Mouse (Mus musculus) adrenal gland, adult 18-20 months (tissue): ENCODE measurements around the gene Pde1a. TPM values are rescaled to one million over a fixed set of nuclear protein-coding genes. Genes with fewer than 3 reads are reported as not detected.
A peak's percentile ranks its signal among the peaks of the same experiment; 100 is the strongest.

Experiments used
- DNase-seq, 2 experiments: peaks; one replicate each; pipeline ENCODE4 v3.0.0; 2021 to 2022; ENCODE audit warnings: low spot score in 2 of 2
- total RNA-seq, 2 experiments: library from RNA; stranded (reverse); gene quantifications; 1 replicate in 1 of 2; 2 replicates in 1 of 2; pipeline ENCODE4 v1.2.3; 2021

Gene Pde1a
- total RNA-seq, 2 experiments from 2014 or later: 15.0 to 16.4 TPM

DNA sequence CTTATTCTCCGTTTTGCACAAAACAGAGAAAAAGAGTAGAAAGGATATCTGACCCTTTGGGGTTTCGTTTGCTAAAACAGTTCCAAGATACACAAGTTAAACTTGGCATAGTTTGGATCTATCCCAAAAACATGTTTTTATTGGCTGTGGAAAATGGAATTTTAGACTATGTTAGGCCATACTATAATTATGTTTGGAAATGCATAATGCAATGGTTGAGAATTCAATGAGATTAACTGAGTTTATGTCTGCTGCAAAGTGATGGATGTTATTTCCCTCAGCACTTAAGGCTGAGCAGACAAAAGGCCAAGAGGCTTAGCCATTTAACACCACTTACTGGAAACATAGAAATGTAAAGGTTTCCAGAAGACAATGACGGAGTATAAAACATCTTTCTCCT lies 75.2 kb downstream of the Pde1a start:
- no peak for DNase-seq

DNA sequence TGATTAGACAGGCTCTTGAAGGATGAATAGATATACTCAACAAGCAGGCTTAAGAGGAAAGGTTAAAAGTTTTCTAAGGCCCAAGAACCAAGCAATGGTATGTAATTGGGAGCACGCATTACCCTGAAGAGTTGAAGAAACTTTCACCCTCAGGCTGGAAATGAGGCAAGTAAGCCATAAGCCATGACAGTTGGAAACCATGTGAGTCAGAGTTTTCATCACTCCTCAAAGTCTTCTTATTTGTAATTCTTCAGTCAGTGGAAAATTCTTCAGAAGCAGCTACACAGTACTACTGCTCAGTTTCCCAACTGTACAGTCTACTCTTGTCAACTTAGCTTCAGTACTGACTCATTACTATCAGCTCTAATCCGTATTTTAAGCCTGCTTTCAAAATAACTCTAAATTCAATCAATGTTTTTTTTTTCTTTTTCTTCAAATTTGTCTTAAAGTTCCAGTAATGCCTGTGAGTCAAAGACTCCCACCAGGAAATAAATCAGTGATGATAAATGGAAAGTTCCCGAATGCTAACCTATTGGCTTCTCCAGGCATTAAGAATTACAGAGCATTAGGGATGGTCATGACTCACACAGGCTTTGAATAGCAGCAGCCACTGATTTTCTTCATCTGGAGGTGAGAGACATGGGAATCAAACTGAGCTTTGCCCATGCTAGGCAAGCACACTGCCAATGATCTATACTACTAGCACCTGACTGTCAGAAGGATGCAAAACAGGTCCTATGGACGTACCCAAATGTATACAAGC lies 82.3 kb downstream of the Pde1a start:
- DNase-seq: no peak

DNA sequence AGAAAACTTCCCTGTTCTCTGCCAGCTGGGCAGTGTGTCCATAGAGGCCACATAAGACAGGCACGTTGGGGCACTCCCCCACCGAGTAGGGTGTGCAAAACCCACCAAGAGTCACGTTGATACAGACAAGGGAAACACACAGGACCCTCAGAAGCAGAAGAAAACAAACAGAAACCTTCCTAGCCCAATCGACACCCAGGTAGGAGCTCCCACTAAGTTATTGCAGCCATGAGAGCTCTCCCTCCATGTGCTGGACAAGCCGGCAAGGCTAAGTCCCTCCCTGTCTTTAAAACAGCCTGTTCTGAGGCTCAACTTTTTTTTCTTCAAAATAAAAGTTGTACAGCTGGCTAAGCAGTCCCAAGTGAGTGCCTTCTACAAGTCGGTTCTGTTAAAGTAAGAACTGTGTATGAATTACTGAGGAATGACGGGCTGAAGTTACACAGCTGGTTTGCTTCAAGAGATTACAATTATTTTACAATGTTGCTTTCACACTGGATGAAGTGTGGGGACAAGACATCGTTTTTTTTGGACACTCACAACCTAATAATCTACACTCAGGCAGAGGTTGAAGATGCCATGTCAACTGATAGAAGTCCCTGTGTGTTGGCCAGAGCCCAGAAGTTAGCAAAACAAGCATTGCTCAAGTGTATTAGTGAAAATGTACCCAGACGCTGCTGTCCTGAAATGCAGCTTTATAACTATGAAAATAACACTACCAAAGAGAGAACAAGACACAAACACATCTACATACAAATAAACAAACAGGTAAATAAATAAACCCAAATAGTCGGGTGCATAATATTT lies 90.4 kb downstream of the Pde1a start:
- peak in 1 of 2 experiments; percentile 10 for DNase-seq

DNA sequence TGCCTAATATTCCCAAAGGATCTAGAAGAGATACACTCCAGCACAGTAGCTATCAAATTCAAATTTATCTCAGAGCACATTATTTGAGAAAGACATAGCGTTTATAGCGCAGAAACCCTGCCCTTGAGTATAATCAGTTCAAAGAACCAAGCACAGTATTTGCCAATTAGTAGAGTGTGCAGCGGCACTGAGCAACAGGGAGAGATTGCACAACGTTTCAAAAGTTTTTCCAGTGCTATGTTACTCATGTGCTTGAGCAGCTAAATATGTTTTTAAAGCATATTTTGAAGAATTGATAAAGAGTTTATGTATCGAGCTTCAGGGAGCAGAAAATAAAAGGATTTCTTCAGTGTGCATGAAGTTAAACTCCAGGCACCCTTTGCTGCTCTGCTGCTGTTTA lies 91.3 kb downstream of the Pde1a start:
- no peak for DNase-seq

DNA sequence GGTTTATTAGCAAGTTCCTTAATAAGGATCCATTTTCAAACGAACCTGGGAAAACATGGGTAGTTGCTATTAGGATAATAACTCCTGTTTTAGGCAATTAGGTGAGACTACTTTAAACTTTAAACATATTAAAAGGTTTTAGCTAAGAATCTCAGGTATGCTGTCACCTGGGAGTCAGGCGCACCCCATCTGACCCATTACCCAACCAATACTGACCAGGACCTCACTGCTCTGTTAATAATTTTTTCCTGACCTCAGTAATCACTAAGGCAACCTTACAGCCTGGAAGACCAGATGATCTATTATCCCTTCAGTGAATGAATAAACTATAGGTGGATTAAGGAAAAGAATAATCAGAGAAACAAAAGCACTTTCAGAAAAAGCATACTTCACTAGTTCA lies 100.2 kb downstream of the Pde1a start:
- no peak for DNase-seq

DNA sequence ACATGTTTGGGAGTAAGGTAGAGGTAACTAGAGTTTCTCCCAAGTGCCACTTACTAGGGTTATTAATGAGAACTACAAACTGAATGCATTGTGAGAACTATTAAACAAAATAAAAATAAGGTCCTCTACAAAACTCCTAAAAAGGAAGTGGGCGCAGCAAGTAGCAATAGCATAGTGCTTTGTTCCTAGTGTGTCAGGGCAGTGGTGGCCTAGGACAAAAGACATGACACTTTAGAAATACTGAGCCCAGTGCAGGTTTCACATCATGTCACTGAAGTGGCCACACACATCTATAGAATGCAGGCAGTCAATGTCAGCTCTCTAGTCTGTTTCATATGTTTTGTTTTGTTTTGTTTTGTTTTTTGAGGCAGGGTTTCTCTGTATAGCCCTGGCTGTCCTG lies 103.2 kb downstream of the Pde1a start:
- no peak for DNase-seq

DNA sequence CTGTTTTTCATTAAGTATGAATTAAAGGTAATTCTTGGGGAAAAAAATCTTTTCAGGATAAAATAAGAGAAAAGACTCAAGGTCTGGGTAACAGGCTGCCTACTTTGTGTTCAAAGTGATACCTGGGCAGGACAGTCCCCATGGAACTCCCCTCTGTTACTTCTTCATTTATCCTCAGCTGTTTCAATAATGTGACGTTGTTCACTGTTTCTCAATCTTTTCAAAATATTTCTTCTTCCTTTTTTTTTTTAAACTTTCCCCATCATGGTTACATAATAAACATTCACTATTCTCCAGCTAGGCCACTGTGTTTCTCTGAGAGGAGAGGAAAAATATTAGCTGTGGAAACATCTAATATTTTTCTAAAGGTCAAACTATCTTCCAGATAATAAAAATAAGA lies 103.7 kb downstream of the Pde1a start:
- no peak for DNase-seq

DNA sequence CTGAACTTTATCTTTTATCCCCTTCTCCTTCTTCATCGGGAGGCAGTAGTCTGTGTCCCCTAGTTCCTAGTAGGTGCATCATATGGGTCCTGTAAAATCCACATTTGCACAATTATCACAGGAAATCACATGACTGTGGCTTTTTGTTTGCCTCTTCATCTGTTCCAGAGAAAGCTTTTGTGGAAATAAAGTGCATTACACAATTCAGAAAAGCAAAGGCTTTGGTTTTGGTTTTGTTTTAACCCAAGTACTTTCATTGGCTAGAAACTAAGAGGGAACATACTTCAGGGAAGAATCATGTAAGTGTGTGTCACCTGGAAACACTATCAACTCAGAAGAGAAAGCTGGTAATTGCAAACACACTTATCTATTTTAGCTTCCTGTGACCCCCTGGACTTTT lies 104.2 kb downstream of the Pde1a start:
- DNase-seq: no peak

DNA sequence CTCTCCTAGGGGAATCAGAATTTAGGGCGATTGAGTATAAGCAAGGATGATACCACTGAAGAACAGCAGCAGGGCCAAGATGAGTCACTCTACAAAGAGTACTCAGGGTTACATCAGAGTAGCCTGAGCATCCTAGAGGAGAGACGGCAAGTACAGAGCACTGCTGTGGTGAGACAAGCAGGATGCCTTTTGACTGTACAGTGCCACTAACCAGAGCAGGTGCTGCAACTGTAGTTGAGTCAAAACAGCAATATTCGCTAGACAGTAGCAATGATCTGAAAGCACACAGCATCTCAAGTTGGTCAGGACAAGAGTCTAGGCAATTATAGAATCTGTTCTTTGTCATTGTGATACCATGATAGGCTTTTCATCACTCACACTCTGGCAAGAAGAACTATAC lies 115.1 kb downstream of the Pde1a start:
- no peak for DNase-seq

DNA sequence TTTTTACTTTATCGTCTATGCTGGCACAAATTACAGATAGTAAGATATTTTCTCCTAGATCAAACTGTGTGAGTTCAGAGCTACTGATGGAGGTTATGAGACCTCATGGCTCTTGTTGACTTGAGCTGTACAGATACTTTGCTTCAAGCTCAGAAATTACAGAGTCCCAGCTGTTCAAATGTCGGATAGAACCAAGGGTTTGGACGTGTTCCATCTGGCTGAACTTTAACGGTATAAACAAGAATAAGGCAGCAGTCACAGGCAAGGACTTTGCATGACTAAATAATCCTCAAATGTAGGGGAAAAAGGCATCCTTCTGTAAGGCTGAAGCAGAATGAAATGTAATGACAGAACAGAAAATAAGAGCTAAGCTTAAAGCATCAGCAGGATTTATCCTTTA lies 116.2 kb downstream of the Pde1a start:
- no peak for DNase-seq

DNA sequence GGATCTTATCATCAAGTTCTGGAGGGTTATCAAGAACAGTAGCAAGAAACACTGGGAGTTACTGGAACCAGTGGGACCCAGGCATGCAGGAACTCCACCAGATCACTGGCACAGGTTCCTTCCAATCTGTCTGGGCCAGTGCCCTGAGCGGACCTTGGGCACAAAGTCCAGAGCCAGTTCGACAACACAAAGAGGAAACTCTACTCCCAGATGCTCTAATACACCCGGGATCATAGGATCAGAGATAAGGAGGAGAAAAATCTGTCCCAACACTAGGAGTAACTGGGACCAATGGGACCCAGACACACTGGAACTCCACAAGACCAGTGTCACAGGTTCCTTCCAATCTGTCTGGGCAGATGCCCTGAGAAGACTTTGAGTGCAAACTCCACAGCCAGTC lies 130.1 kb downstream of the Pde1a start:
- DNase-seq: no peak

DNA sequence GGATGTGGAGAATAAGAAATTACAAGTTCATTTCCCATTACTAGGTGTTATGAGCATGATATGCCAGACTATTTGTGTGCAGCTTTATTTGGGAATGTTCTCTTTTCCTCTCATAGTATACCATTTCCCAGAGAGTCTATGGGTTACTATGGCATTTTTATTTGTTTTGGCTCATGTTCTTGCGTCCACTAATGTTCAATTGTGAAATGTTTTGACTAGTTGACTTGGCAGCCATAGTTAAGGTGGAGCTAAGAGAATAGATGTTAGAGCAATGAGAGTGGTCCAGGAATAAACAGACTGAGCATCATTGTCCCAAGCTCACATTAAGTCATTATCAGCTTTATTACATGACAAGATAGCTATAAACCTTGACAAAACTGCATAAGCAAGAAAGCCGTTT lies 130.8 kb downstream of the Pde1a start:
- DNase-seq: no peak

DNA sequence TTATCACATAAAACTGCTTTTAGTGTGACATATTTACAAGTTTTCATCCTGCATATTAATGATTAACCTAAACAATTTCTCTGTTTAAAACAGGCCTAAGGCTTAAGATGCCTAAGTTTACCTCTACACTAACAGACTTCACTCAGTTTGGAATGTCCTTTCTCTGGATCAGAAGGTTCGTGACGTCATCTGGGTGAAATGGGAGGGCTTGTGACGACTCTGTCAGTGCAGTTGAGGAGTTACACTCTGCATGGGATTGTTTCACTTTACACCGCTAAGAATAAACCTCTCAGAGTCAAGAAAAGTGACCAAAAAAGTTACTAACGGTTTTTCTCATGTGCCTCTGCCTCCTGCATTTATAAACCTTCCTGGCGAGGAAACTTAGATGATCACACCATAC lies 137.6 kb downstream of the Pde1a start:
- no peak for DNase-seq

DNA sequence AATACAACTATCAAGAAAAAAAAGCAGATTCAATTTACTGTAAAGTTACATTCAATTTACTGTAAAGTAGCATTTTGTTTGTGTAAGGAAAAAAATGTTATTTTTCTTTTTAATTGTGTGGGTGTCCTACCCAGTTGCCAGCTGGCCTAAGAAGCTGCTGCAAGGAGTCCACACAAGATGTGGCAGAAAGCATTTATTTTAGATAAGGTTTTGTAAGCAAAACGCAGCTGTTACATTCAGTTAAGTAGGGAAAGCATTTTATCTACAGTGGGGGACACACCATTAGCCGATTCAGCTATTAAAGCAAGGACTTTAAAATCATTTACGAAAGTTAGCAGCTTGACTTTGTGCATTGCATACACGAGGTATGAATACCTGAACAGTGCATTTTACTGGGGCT lies 145.5 kb downstream of the Pde1a start:
- no peak for DNase-seq

DNA sequence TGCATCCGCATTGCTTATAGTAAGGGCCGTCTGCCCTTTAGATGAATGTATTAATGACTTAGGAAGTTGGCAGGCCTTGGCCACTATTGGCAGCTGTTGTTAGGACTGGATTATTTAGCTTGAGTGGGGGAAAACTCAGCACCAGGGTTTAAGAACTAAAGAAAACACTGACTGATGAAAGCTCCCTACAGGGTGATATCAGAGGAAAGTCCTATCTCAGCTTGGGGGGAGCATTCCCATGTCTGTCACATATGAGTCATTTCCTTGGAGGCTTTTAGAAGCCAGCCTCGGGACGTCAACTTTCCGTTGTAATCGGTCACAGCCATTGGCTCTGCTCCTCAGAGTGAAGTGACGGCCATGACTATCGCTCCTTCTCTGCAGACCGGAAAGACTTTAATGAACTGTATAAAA lies 146.0 kb downstream of the Pde1a start:
- peak in 1 of 2 experiments; percentile 14 for DNase-seq

DNA sequence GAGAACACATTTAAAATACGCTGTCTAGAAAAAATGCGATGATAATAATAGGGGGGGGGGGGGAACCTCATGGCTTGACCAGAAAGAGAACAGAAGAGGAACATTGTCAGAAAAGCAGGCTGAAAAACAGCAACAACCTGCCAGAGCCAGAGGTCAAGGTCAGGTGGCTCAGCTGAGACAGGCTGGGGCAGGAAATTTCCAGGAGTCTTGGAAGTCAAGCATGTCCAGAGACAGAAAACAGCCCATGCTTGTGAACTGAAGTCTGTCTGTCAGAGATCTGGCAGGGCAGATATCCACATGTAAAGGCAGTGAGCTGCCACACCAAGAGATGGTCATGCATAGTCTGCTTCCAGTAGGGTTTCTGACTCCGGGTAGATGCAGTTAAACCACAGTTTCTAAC lies 147.5 kb downstream of the Pde1a start:
- DNase-seq: no peak

DNA sequence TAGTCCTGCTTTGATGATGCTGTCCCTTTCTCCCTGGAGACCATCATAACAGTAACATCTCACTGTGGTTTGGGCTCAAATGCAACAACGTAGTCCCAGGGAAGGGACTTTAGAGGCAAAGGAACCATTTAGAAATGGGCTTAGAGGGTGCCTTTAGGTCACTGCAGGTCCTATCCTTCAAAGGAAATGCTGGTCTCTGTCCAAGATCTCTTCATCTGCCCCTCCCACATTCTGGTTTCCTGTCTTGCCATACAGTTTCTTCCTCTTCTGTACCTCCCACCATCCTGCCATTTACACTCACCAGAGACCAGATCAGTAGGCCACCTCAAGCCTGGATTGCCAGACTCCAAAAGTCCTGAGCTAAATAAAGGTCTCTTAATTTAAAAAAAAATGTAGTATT lies 150.3 kb downstream of the Pde1a start:
- DNase-seq: no peak

DNA sequence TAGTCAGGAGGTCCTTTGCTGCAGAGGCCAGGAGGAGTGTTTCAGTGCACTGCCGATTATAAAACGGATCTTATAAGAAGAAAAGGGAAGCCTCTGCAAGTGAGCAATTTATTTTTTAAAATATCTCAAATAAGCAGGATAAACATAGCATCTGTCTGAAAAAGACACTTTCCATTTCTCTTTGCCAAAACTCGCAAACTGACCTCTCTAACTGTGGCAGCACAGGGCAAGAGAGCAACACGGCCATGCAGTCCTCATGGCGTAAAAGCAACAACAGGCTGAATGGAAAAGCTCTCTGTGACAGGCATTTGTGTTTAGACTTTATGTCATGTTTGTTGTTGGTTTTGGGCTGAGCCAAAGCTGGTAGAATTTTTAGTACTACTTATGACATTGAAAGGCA lies 152.0 kb downstream of the Pde1a start:
- DNase-seq: no peak

DNA sequence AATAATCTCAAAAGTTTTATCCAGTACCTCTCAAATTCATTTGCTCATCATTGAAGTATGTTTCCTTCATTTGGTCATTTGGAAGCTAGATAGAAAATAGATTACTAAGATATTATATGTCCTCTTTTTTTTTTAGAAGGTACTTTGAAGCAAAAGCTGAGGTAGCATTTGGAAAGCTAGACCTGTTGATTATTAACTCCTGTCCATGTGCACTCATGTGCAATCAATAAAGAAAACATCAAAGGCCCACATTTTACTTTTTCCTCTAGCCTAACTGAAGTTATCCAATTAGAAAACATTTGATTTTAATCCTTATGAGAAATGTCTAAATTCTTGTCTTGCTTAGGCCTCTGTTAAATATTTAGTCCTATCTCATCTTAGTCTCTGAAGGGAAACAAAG lies 153.3 kb downstream of the Pde1a start:
- no peak for DNase-seq

DNA sequence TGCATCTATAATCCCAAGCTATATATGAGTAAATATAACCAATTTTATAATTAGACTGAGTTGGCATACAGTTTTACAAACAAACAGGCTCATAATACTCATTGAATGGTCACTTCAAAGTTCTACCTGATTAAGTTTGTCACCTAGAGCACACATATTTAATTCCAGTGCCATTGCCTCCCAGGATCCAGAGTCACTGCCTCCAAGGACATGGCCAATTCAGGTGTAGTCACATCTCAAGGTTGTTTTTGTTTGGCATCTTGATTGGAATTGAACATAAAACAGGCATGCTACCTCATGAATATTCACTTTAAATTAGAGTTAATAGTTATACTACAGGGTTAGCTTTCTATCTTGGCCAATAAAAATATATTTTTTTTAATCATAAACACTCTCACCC lies 157.0 kb downstream of the Pde1a start:
- DNase-seq: no peak

DNA sequence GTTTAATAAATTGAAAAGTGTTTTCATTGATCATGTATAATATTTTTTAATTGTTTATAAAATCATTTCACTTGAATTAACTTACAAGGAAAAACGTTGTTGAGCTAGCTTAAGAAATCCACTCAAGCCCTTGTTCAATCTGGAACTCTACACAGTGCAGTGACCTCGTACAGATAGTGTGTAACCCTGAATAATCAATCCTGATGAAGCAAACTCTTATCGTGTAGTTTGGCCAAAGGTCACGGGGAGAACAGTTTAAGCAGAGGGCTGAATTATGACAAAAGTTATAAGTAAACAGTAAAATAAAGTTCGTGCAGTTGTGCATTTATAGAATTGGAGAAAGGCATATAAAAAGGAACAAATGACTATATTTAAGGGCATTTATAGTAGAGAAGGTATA lies 159.7 kb downstream of the Pde1a start:
- DNase-seq: no peak

DNA sequence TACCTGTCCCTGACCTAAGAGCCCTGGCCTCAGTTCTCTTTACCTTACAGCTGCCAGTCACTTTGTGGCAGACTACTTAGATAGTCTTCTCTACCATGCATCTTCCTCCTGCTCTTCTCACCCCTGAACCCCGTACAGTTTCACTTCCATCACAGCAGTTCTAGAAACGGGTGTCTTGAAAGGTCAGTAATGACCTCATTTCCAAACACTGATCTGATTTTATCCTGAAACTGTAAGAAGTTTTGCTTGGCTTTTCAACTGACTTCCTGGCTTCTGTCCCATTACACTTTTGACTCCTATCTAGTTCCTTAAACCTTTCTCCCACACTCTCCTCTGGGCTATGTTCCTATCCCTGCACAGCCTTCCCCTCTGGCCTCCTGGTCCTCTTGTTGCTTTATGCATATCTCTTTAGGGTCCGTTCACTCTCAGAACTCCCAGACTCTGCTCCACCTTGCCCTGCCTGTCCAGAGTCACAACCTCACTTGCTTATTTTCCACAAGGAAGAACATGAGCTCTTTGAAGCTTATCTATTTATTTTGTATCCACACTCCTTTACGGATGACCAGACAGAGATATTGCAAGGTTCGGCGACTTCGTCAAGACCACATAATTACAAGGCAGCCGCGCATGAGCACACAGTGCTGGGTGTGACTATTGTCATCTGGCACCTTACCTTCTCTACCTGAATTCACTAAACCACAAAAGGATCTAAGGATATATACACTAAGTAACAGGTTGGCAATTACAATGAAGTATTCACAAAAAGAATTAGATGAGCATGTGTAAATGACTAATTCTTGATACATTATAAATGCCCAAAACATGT lies 162.4 kb downstream of the Pde1a start:
- no peak for DNase-seq
